Mouse (Mus musculus) thymus, adult 18-20 months (tissue): ENCODE data around the gene Cux2.

Experiments used
- DNase-seq, 2 experiments: peaks; one replicate each; pipeline ENCODE4 v3.0.0; 2022; ENCODE audit warnings: mixed read lengths in 2 of 2

Cux2 gene

DNA sequence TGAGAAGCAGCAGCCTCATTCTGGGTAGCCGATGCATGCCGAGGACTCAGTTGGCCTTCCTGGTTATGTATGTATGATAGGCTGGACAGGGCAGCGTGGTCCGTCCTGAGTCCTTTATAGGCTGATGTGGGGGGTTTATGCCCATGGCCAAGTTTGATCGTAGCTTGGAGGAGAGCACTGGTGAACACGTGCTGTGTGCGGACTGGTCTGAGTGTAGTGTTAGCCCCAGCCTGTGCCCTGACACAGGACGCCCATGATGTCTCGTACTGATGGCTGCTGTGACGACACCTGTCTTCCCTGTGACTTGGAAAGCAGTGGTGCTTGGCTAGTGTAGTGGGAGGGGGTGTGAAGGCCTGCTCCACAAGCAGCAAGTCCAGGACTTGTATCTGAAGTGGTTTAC, 236.2 kb downstream of the Cux2 start:
- no peak for DNase-seq

DNA sequence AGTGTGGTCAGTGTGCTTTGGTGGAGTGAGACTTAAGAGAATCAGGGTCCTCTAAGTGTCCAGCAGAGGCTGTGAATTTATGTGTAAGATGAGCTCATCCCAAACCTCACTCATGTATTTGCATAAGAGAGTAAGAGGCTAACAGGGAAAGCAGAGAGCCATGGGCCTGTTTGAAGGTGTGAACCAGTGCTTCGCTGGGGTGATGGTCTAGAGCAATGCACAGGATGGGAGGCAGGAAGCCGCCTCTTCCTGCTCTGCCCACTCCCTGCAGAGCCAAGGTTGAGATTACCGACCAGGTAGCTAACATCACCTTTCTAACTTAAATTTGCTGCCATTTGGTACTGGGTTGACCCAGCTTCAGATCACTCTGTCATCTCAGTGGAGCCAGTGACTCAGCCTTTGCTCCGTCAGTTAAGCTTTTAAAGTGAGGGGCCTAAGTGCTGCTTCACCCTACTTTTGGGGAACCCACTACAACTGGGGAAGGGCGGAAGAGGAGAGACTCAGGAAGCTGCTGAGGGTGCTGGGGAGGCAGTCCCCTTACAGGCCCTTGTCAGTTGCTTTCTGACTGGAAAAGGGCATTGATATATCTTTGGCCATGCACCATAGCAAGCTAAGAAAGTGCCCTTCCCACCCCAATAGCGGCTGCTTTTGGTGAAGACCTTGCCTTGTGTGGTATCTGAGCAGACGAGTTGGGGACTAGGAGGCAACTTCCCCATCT, 237.2 kb downstream of the Cux2 start:
- no peak for DNase-seq

DNA sequence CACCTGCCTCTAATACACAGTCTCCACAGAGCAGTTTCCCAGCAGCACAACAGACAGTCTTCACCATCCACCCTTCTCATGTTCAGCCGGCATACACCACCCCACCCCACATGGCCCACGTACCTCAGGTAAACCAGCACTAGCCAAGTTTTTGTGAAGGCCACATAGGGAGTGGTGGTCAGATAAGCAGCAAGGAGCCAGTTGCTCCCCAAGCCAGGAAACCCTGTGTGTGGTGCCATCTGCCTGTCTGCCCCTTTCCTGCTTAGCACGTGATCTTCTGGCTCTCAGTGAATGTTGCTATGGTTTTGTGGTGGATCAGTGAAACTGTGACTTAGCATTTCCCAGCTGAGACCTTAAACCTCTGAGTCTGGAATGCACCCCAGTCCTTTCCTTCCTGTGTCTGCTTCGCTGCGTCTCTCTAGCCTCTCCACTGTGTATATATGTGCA, 238.4 kb downstream of the Cux2 start:
- DNase-seq: no peak

DNA sequence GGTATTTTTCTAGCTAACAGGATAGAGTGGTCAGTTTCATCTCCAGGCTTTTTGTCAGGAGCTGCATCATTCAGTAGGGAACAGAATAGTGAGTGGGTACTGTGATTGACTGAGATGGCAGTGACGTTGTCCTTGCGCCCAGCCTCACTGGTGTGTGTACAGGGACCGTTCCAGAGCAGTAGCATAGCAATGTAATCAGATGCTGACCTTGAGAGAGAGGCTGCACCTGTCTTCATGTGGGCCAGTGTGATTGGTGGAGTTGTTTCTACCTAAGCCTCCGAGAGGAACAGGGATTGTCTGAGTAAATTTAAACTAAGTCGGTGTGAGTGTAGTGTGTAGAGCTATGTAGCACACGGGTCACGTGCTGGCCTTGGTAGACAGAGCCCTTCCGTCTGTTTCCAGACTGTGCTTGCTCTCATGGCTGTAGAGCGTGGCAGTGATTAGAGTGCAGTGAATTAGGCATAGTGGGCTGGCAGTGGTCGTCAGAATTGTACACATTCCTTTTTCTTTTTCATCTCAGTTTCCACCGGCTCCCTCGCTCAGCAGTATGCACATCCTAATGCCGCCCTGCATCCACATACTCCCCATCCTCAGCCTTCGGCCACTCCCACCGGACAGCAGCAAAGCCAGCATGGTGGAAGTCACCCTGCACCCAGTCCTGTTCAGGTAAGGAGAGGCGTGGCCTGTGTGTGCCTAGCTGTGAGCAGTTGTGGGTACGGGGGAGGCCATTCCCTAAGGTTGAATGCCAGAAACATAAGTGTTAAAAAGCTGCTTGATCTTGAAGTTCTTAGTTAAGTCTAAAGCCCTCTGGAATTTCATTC, 239.4 kb downstream of the Cux2 start:
- no peak for DNase-seq

GRCm38 (mm10) chr5:121809667-121810224, 240.2 kb downstream of the Cux2 start:
- DNase-seq: no peak

DNA sequence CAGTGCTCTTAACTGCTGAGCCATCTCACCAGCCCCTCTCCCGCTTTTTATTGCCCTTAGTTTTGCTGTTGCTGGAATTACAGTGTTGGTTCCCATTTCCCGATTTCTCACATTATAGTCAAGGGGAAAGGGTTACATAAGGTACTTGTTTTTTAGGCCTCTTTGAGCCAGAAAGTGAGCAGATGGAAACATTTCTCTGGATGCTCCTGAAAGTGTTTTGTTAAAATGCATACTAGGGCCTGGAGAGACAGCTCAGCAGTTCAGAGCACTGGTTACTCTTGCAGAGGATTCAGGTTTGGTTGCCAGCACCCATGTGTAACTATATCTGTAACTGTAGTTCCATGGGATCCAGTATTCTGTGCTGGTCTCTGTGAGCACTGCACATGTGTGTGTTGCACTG, 241.7 kb downstream of the Cux2 start:
- no peak for DNase-seq

- DNase-seq: no peak
These were observed 242.7 kb downstream of the Cux2 start for GRCm38 (mm10) chr5:121807186-121807585.
